Mouse (Mus musculus) kidney, adult 18-20 months (tissue): ENCODE measurements around the gene Gm49369.
A peak's percentile ranks its signal among the peaks of the same experiment; 100 is the strongest.

Experiments
- DNase-seq: peaks from one replicate; pipeline ENCODE4 v3.0.0; 2021

Gm49369 gene

GRCm38 (mm10) chr7:142393191-142393590, 10.7 kb upstream of the Gm49369 start:
- DNase-seq: no peak

- DNase-seq: no peak
Measured at GRCm38 (mm10) chr7:142391609-142392008, 9.1 kb upstream of the Gm49369 start.

- no peak for DNase-seq
Measured at GRCm38 (mm10) chr7:142391108-142391507, 8.6 kb upstream of the Gm49369 start.

DNA sequence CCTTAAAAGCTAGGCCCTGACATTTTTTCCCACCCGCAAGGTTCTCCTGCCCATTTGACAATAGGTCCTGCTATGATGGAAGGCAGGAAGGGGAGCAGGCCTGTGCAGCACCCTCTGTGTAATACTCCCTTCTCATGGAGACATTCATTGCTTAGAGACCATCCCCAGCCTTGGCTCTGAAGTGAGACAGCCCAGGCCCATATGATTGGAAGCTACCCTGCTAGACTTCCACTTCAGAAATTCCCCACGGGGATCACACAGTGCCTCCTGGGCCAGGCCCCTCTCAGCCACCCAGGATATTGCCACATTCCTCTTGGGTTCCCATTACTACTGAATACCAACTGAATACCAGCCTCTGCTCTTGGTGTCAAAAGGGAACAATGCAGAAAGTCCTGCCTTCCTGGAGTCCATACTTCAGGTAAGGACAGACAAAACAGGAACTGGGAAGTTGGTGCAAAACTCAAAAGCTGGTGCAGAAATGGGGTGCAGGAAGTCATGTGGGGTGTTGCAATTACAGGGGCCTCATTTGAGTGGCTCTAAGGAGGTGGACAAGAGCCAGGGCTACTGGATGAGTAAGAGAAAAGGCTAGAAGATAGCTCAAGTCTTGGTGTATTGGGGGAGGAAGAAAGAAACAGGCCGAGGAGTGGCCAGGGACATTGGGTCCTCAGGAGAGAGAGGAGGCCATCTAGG, 7.6 kb upstream of the Gm49369 start:
- no peak for DNase-seq

- DNase-seq: no peak
Measured at GRCm38 (mm10) chr7:142388740-142389139, 6.3 kb upstream of the Gm49369 start.

DNA sequence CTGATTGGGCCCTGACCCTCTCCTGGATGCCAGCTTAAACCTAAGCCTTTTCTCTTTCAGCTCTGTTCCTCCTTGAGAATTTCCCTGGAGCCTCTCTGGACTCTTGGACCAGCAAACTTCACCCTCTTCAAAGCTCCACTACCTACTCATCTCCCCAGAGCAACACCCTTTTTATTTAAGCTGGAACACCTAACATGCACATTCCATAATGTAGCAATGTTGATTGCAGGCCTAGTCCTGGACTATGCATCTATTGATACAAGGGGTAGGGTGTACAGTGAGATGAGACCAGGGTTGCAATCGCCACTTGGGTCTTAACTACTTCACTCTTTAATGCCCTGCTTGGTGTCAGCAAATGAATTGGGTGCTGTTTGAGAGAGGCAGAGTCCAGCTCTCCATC, 5.7 kb upstream of the Gm49369 start:
- no peak for DNase-seq

GRCm38 (mm10) chr7:142387419-142388148, 5.1 kb upstream of the Gm49369 start, which contains the start of gene Ctsd:
TSS of gene Ctsd (minus strand) at chr7:142388038.
- peak; percentile 99 for DNase-seq

- DNase-seq: no peak
Measured at GRCm38 (mm10) chr7:142386621-142387201, 4.2 kb upstream of the Gm49369 start.

DNA sequence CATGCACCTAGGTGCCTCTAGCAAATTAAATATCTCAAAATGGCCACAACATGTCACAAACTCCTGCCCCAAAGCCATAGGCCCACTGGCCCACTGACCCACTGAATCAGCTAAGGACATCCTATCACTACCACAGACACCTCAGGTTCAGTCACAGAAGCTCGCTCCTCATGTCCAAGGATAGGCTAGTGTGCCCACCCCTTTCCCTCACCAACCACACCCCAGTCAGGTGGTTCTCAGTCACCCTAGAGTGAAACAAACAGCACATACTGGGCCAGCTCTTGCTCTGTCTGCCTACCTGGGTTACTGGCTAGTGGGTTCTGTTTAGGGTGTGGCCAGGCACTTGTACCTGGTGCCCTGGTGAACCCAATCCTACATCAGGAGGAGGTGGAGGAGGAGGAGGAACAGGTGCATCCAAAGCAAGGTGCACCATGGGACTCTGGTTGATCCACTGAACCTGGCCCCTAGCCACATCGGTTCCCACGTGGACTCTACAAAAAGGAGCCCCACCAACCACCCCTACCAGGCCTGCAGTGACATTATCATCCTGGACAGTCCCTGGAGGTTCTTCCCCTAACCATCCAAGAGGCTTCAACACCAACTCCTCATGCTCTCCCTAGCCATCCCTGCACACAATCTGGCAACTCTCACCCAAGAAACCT, 3.4 kb upstream of the Gm49369 start:
- no peak for DNase-seq

DNA sequence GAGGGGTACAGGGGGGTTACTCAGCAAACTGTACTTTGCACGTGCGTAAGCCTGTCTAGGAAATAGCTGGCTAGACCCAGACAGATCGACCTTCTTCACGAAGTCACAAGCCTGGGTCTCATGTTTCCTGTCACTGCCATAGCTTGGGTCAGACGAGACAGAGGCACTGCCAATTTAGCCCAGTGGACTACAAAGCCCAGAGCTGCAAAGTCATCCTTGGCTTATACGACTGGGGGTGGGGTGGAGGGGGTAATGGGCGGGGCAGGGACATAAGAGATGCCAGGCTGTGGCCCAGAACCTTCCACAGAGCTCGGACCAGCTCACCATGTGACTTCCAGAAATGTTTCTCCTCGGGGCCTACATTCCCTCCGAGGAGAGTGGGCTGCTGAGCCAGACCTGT, 1.8 kb upstream of the Gm49369 start:
- DNase-seq: no peak

DNA sequence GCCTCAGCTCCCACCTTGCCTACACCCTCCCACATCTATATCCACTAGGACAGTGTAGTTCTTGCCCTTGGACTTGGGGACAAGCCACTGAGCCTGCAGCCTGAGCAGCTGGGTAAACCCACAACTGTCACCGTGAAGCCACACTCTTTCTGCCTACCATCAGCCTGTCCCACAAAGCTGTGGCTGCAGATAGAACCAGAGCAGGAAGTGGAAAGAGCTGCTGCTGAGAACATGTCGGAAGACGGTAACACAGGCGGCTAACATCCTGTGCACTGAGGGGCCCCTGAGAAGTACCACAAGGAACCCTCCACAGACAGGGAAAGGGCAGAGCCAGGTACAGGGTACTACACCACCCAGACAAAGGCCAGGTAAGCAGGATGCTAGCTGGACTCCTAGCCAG, 1.3 kb downstream of the Gm49369 start:
- no peak for DNase-seq

- DNase-seq: no peak
Measured at GRCm38 (mm10) chr7:142379186-142379585, 3.3 kb downstream of the Gm49369 start.

DNA sequence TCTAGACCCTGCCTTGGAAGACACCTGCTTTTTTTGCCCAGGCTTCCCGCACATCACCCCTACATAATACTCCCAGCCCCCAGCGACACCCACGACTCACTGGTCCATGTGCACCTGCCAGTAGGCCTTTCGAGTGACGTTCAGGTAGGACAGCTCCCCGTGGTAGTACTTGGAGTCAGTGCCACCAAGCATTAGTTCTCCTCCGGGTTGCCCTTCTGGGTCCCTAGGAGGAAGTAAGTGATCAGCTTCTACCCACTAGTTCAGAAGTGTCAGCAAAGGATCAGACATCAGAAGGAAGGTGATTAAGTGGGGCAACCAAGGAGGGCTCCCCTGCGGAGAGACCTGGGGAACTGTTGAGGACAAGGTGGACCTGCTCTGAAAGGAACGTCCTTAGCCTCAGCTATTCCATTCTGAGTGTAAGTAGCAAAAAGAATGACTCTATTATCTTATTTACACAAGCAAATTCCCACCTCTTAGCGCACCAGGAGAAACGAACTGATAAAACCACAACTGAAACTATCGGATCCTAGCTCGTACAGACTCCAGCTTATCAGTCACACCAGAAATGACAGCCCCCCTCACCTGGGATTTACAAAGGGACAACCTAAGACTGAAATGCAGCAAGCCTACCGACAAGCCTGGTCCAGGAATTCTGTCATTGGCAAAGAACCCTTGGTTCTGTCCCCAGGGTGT, 5.1 kb downstream of the Gm49369 start:
- DNase-seq: no peak

GRCm38 (mm10) chr7:142376096-142376495, 6.4 kb downstream of the Gm49369 start:
- no peak for DNase-seq

- peak; percentile 63 for DNase-seq
Measured at GRCm38 (mm10) chr7:142375261-142375724, 7.2 kb downstream of the Gm49369 start.

DNA sequence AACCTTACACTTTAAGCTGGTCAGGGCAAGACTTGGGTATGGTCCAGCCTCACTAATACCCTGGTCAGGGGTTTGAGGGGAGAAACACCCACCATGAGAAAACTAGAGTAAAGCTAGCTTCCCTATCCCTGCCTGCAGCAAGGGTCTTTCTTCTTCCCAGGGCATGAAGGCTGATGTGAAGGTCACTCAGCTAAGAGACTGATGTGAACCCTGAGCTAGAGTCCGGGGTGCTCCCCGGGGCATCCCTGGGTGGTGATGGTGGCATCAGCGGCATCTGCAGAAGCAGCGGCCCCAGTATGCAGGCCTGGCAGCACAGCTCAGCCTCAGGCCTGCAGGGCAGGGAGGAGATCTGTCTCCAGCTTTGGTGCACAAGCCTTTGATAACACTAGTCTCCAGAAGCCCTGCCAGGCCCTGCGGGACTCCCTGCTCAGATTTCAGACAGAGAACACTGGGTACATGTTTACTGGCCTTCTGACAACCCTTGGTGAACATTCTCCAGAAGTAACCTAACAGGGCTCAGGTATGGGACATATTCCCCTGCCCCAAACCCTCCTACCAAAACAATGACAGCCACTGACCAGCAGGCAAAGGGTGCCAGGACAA, 8.0 kb downstream of the Gm49369 start:
- no peak for DNase-seq

DNA sequence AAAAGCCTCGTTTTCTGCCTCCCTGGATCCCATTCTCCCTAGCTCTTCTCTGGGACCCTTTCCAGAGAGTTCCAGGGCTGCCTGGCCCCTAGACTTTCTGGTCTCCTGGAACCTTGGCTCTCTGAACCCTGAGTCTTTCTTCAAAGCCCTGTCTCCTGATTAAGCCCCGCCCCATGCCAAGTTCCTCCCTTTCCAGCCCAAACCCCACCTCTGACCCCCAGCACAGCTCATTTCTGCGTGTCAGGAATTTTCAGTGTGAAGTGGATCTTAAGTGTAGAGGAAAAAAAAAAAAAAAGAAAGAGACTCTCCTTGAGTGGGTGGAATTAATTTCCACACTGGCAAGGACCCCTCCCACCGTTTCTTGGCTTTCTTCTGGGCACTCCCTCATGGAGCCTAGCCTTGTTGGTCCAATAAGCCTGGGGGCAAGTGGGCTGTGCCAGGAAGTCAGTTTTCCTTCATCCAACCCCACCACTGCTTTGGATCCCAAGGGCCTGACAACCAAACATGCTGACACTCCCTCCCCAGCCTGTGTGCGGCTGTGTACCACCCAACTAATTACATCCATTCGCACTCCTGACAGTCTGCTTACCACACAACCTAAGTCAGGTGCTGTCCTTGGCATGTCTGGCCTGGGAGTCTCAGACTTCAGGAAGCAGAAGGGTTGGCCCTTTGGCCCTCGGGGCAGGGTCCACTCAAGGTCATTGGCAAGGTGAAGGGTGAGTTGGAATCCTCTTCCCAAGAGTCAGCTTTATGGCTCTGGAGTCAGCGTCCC, 8.6 kb downstream of the Gm49369 start, which contains the start of gene Ifitm10:
Gene Ifitm10 (minus strand): TSS at position 113 of the 772 bp plus-strand sequence.
- peak; percentile 35 for DNase-seq

GRCm38 (mm10) chr7:142373039-142373438, 9.4 kb downstream of the Gm49369 start:
- DNase-seq: no peak

- DNase-seq: no peak
Measured at GRCm38 (mm10) chr7:142371768-142372661, 10.5 kb downstream of the Gm49369 start.

DNA sequence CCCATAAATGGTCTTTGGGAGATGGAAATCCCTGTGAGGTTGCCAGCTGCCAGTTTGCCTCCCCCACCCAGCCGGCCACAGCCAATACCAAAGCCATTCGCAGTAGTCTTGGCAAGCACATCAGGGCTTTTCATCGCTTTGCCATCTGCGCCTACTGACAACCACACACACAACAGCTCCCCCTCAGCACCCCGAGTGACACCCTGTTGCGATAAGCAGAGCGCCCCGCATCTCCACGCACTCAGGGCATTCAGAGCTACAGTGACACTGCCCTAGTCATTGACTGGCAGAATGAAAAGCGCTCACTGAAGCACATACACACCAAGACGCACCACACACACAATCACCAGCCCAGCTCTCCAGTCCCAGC, 11.1 kb downstream of the Gm49369 start:
- no peak for DNase-seq
